Mouse (Mus musculus): ENCODE measurements around the gene Atp8a1. TPM values are rescaled to one million over a fixed set of nuclear protein-coding genes. Genes with fewer than 3 reads are reported as not detected.

Atp8a1 gene
- polyA plus RNA-seq, 1 experiment from 2014 or later, result 8.7 TPM

DNA sequence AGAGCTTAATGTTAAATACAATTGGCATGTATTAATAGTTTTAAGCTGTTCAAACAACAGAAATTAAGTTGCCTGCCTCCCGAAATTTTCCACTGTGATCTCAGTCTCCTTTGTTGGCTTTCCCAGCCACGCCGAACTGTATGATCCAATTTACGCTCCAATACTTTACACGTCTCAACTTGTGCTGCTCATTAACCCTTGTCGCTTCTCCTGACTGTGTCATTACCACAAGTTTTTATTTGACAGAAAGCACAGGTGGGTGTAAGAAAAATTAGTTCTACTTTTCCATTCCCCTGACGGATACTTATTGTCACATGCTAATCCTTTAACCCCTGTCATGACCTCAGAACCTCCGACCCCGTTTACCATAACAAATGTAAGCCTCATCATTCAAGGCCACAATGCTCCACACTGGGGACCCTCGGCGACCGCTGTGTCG, 190.4 kb downstream of the Atp8a1 start:
- H3K9ac ChIP-seq (ENCODE audit: low read depth, low read length), result no peak overlapping the region
- no peaks in the 10 kb centered on the region for H3K27me3 ChIP-seq (ENCODE audit: insufficient read depth, low read length)
- no peak overlapping the region for H3K4me2 ChIP-seq (ENCODE audit: low read length)
- WGBS, result 52% methylated on average over 13 of the region's 13 CpGs
- H3K36me3 ChIP-seq (ENCODE audit: insufficient read depth, low read length), result no peaks in the 10 kb centered on the region
- H3K9me3 ChIP-seq (replicated peaks; ENCODE audit: low read length), result no peaks in the 10 kb centered on the region
- no peak for TF ChIP-seq CTCF (IDR thresholded peaks at IDR 0.05; ENCODE audit: low read depth)
- DNase-seq (ENCODE audit: low spot score), result no peak
- no peak overlapping the region for H3K27ac ChIP-seq
- ATAC-seq (replicated peaks; ENCODE audit: low FRiP score, low read depth), result no peak
- H3K4me3 ChIP-seq (replicated peaks; ENCODE audit: low read depth, low read length), result no peak overlapping the region
- no peaks in the 10 kb centered on the region for H3K4me1 ChIP-seq (replicated peaks; ENCODE audit: insufficient read depth, low read length)

DNA sequence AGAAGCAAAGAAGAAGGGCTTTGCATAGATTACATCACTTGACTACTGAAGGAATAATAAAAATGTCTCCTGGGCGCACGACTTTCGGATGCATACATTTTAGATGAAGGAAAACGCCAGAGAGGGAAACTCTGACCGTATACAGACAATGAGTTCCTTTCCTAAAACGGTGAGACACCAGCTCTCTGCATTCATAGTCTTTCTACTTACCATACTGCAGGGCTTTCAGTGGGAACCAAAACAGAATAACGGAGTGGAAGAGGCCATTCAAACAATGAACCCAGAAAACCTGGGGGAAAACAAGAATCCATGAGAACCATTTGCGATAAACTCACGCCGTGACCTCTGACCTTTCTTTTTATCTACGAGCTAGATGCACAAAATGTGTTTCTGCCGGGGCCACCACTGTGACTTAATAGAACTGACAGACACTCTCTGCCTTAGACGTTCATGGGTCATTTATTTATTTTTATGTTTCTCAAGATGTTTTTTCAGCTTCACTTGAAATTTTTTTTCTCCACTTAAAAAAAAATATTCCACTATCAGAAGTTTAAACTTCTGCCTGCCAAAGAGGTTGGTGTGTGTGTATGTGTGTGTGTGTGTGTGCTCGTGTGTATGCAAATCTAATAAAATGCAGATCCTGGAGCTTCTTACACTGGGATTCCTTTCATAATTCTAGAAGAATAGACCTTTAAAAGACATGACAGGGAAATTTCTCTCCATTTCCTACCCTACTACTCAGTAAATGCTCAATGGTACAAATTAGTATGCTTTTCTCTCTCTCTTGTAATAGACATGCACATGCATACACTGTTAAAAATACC, 191.3 kb downstream of the Atp8a1 start:
- no peak for ATAC-seq (replicated peaks; ENCODE audit: low FRiP score, low read depth)
- TF ChIP-seq CTCF (IDR thresholded peaks at IDR 0.05; ENCODE audit: low read depth), result no peak
- WGBS, result 58% methylated on average over 14 of the region's 14 CpGs
- Histone ChIP-seq H3K9me3 (replicated peaks; ENCODE audit: low read length) (no peaks in the 10 kb centered on the region), H3K4me3 (replicated peaks; ENCODE audit: low read depth, low read length) (no peak overlapping the region), H3K27ac (no peak overlapping the region), H3K4me1 (replicated peaks; ENCODE audit: insufficient read depth, low read length) (no peaks in the 10 kb centered on the region), H3K4me2 (ENCODE audit: low read length) (no peak overlapping the region), H3K27me3 (ENCODE audit: insufficient read depth, low read length) (no peaks in the 10 kb centered on the region), H3K36me3 (ENCODE audit: insufficient read depth, low read length) (no peaks in the 10 kb centered on the region), H3K9ac (ENCODE audit: low read depth, low read length) (no peak overlapping the region)
- peak; percentile 16 for DNase-seq (ENCODE audit: low spot score)

- H3K4me1 ChIP-seq (replicated peaks; ENCODE audit: insufficient read depth, low read length), result no peaks in the 10 kb centered on the region
- TF ChIP-seq CTCF (IDR thresholded peaks at IDR 0.05; ENCODE audit: low read depth), result no peak
- DNase-seq (ENCODE audit: low spot score) (no peak), ATAC-seq (replicated peaks; ENCODE audit: low FRiP score, low read depth) (no peak)
- no peaks in the 10 kb centered on the region for H3K36me3 ChIP-seq (ENCODE audit: insufficient read depth, low read length)
- H3K27me3 ChIP-seq (ENCODE audit: insufficient read depth, low read length), result no peaks in the 10 kb centered on the region
- H3K9me3 ChIP-seq (replicated peaks; ENCODE audit: low read length), result no peaks in the 10 kb centered on the region
- H3K9ac ChIP-seq (ENCODE audit: low read depth, low read length), result no peak overlapping the region
- H3K27ac ChIP-seq, result no peak overlapping the region
- no peak overlapping the region for H3K4me2 ChIP-seq (ENCODE audit: low read length)
- 67% methylated on average over 5 of the region's 5 CpGs for whole genome bisulfite sequencing
- H3K4me3 ChIP-seq (replicated peaks; ENCODE audit: low read depth, low read length), result no peak overlapping the region
Observed at GRCm38 (mm10) chr5:67654572-67654971, 192.7 kb downstream of the Atp8a1 start.

GRCm38 (mm10) chr5:67653543-67653942, 193.7 kb downstream of the Atp8a1 start:
- H3K36me3 ChIP-seq (ENCODE audit: insufficient read depth, low read length), result no peaks in the 10 kb centered on the region
- no peaks in the 10 kb centered on the region for H3K4me1 ChIP-seq (replicated peaks; ENCODE audit: insufficient read depth, low read length)
- H3K27me3 ChIP-seq (ENCODE audit: insufficient read depth, low read length), result no peaks in the 10 kb centered on the region
- no peak overlapping the region for H3K4me3 ChIP-seq (replicated peaks; ENCODE audit: low read depth, low read length)
- DNase-seq (ENCODE audit: low spot score) (no peak), ATAC-seq (replicated peaks; ENCODE audit: low FRiP score, low read depth) (no peak)
- no peak overlapping the region for H3K9ac ChIP-seq (ENCODE audit: low read depth, low read length)
- no peak overlapping the region for H3K27ac ChIP-seq
- 91% methylated on average over 3 of the region's 3 CpGs for WGBS
- TF ChIP-seq CTCF (IDR thresholded peaks at IDR 0.05; ENCODE audit: low read depth), result no peak
- no peaks in the 10 kb centered on the region for H3K9me3 ChIP-seq (replicated peaks; ENCODE audit: low read length)
- no peak overlapping the region for H3K4me2 ChIP-seq (ENCODE audit: low read length)

- H3K9me3 ChIP-seq (replicated peaks; ENCODE audit: low read length), result no peaks in the 10 kb centered on the region
- no peaks in the 10 kb centered on the region for H3K4me1 ChIP-seq (replicated peaks; ENCODE audit: insufficient read depth, low read length)
- H3K4me2 ChIP-seq (ENCODE audit: low read length), result no peak overlapping the region
- no peak overlapping the region for H3K4me3 ChIP-seq (replicated peaks; ENCODE audit: low read depth, low read length)
- WGBS, result 75% methylated on average over 4 of the region's 4 CpGs
- DNase-seq (ENCODE audit: low spot score) (peak; percentile 64), ATAC-seq (replicated peaks; ENCODE audit: low FRiP score, low read depth) (no peak)
- no peak overlapping the region for H3K9ac ChIP-seq (ENCODE audit: low read depth, low read length)
- H3K27ac ChIP-seq, result no peak overlapping the region
- H3K27me3 ChIP-seq (ENCODE audit: insufficient read depth, low read length), result no peaks in the 10 kb centered on the region
- no peak for TF ChIP-seq CTCF (IDR thresholded peaks at IDR 0.05; ENCODE audit: low read depth)
- H3K36me3 ChIP-seq (ENCODE audit: insufficient read depth, low read length), result no peaks in the 10 kb centered on the region
Observed at GRCm38 (mm10) chr5:67652468-67652867, 194.8 kb downstream of the Atp8a1 start.

- DNase-seq (ENCODE audit: low spot score), result no peak
- Histone ChIP-seq H3K9ac (ENCODE audit: low read depth, low read length) (no peak overlapping the region), H3K36me3 (ENCODE audit: insufficient read depth, low read length) (no peaks in the 10 kb centered on the region), H3K4me2 (ENCODE audit: low read length) (no peak overlapping the region), H3K27me3 (ENCODE audit: insufficient read depth, low read length) (no peaks in the 10 kb centered on the region), H3K4me1 (replicated peaks; ENCODE audit: insufficient read depth, low read length) (no peaks in the 10 kb centered on the region), H3K4me3 (replicated peaks; ENCODE audit: low read depth, low read length) (no peak overlapping the region), H3K9me3 (replicated peaks; ENCODE audit: low read length) (no peaks in the 10 kb centered on the region), H3K27ac (no peak overlapping the region)
- no peak for TF ChIP-seq CTCF (IDR thresholded peaks at IDR 0.05; ENCODE audit: low read depth)
- WGBS, result 93% methylated on average over 5 of the region's 5 CpGs
- ATAC-seq (replicated peaks; ENCODE audit: low FRiP score, low read depth), result no peak
Observed at GRCm38 (mm10) chr5:67650021-67650420, 197.2 kb downstream of the Atp8a1 start.
